Mouse (Mus musculus) B cell, adult 2 months (primary cell): Measurements from ENCODE around the gene Ifitm7.
"Not testable (repeated sequence)": the region's sequence is repeated elsewhere in the genome, so short reads cannot be mapped to it uniquely, and the experiment has no call there.

Experiments used
- DNase-seq, 2 experiments: peaks; one replicate each; pipeline ENCODE4 v3.0.0; 2022

Gene Ifitm7

DNA sequence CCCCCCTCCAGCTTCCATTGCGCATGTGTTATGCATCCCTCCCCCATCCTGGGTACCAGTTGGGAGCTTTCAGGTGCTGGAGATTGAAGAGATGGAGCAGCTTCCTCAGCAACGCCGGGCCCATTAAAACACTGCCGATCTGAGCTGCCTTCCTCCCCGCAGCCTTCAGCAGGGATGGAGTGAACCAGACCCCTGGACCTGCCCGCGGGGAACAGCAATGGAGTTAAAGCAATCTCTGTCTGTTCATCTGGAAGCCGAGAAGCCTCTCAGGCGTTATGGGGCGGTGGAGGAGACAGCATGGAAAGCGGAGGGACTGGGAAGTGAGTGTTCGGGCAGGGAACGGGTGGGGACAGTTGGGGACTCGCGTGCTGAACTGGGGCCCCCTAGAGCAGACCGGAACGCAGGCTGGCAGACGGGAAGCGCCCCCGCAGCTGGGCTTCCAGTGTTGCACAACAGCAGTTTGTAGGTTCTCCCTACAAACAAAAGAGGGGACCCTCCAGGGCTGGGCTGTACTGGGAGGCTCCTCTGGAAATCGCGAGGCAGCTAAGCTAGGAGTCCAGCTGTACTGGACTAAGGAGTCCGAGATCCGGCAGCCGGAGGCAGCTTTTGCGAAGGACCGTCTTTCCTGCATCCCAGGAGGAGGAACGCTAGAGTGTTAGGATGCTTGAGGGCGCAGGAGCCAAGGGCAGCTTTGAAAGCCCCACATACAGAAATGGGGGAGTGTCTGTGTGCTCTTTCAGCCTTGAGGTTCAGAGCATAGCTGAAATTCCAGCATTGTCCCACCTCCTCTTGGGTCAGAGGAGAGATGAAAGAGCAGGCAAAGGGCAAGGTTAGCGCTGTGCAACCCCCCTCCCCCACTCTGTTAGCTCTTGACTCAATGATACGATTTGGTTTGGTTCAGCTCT is at the start of gene Ifitm7, which contains the start of gene 2900011O08Rik:
Ifitm7 (minus strand) TSS at position 315 of the 905 bp plus-strand sequence.
2900011O08Rik (plus strand) TSS at position 31 of the 905 bp plus-strand sequence.
- peak in 1 of 2 experiments; percentile 1 for DNase-seq

DNA sequence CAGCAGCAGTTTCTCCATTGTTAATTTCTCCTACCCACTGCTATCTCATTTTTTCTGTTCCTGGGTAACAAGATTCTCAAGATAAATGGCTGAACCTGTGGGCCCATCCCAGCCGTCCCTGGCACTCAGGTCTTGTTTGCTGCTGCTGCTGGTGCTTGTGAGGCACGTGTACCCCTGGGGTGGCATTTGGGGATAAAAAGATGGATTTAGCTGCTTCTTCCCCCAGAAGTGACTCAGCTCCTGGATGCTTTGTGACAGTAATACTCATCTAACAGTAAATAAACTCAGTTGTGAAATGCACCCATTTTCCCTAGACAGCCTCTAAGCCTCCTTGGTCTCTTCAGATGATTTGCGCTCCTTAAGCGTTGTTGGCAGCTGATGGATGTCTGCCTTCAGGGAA is 46.4 kb upstream of the Ifitm7 start:
- DNase-seq, result no peak

- no peak for DNase-seq
These were observed 44.0 kb upstream of the Ifitm7 start for GRCm38 (mm10) chr16:14030650-14031049.

DNA sequence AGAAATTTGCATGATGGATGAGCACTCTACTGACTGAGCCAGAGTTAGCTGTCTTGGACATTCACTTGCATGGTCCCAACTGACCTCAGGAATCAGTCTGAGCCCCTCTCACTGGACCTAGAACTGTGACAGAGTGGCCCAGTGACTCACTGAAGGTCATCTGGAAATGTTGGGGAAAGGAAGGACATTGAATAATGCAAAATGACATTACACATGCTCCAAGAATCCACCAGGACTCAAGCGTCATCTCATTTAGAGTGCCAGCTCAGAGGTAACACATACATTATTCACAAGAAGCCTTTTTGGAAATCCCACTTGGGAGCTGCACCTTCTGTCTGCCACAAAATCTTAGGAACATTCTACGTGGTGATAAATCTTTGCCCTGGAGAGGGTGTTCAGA is 43.2 kb upstream of the Ifitm7 start:
- no peak for DNase-seq

GRCm38 (mm10) chr16:14029072-14029471 is 42.4 kb upstream of the Ifitm7 start:
- no peak for DNase-seq

DNA sequence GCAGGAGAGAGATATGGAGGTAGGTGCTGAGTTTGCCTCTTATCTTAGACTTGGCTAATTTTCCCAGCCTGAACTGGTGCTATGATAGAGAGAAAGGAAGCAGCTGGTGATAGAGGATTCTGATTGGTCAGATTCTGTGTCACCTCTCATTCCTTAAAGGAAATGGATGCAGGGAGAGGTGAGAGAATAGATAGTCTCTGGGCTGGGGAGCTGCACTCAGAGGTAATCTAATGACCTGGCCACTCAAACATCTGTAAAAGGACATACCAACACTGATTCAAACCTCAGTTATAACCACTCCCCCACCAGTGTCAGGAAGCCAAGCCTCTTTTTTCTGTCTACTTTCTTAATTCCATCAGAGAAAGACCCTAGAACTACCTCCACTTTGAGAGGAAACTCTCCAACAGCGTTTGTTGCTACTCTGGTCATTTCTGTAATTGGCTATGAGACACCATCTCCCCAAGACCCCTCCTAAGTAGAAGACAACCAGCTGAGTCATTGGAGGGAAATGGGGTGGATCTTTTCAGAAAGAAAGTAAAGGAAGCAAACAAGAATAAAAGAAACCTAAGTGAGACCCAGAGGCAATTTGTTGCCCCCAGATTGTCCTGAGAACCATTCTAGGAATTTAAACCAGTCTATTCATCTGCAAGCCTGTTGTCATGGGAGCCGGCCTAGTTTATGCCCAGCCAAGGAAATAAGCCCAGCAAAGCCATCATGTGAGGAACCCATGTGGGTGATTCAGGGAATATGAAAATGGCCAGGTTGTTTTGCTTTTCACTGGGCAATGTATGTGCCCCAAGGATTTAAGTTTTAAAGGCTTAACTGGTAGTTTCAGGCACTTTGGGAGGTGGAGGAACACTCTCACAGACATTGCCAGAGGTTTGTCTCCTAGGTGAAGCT is 38.7 kb upstream of the Ifitm7 start:
- DNase-seq, result no peak

- DNase-seq, result no peak
These were observed 34.6 kb upstream of the Ifitm7 start for GRCm38 (mm10) chr16:14021166-14021822.

- no peak for DNase-seq
These were observed 30.6 kb upstream of the Ifitm7 start for GRCm38 (mm10) chr16:14017306-14017705.

DNA sequence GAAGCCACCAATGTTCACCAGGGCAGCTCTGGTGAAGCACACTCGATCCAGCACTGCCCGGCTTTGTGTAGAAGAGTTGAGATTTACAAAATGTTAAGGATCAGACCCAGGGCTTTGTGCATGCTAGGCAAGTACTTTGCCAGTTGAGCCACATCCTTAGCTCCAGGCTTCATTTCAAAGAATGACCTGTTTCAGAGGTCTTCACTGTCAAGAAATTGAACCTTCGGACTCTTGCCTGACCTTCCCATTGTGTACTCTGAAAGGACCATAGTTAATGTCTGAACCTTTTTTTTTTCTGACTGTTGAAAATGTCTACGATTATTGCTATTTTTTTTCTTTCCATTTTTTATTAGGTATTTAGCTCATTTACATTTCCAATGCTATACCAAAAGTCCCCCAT is 23.3 kb upstream of the Ifitm7 start:
- no peak for DNase-seq

GRCm38 (mm10) chr16:14008708-14009107 is 22.0 kb upstream of the Ifitm7 start:
- DNase-seq, result no peak

DNA sequence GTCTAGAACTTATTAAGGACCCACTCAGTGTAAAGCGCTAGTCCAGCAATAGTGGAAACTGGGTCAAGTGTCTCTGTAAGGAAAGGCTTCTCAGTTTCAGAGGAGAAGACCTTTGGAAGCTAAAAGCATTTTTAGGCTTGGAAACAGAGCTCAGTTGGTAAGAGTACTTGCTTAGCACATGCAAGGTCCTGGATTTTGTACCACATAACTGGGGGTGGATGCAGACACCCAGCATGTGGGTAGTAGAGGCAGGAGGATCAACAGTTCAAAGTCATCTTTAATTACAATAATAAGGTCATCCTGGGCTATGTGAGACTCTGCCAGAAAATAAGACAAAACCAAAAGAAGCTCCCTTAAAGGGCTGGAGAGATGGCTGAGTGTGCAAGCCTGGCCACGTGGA is 21.4 kb upstream of the Ifitm7 start:
- no peak for DNase-seq

GRCm38 (mm10) chr16:14005266-14005665 is 18.6 kb upstream of the Ifitm7 start:
- no peak for DNase-seq

- no peak for DNase-seq
These were observed 18.0 kb upstream of the Ifitm7 start for GRCm38 (mm10) chr16:14004726-14005125.

- no peak for DNase-seq
These were observed 17.5 kb upstream of the Ifitm7 start for GRCm38 (mm10) chr16:14004170-14004569.

DNA sequence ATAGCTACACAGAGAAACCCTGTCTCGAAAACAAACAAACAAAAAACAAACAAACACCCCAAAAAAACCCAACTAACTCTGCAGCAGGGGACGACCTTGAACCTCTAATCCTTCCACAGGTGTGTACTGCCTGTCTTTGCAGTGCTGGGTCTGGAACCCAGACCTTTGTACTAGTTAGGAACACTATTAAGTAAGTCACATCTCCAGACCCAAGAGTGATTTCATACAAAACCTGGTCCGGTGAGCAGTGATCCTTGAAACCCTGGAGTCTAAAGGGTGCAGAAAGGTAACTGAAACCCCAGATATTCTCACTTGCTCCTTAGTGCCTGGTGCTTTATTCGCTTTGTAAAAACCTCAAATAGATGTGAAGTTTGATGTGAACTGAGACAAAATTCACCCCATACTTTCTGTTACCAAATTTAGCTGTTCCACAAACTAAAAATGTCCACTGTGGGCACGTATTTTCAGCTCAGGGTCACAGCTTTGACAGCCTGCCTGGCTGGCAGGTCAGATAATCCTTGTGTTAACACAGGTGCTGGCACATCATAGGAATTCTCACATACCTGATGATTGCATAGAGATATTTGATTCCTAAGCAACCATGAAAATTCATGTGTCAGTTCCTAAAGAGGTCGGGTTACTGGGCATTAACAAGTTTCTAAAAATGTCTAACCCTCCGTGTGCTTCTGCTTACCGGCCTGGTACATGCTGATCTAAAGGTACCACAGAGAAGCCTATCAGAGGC is 16.9 kb upstream of the Ifitm7 start:
- no peak for DNase-seq

DNA sequence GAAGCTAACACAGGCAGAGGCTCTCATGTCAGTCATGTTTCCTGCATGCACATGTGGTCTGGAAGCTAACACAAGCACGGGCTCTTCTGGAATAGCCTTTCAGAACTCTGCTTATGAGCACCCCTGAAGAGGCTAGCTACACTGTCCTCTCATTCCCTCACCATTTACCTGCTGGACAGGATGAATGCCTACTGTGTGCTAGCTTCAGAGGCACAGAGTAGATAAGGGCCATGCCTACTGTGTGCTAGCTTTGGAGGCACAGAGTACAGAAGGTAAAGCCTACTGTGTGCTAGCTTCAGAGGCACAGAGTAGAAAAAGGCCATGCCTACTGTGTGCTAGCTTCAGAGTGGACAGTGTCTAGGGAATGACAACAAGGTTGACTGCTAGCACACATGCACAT is 7.8 kb upstream of the Ifitm7 start:
- no peak for DNase-seq

DNA sequence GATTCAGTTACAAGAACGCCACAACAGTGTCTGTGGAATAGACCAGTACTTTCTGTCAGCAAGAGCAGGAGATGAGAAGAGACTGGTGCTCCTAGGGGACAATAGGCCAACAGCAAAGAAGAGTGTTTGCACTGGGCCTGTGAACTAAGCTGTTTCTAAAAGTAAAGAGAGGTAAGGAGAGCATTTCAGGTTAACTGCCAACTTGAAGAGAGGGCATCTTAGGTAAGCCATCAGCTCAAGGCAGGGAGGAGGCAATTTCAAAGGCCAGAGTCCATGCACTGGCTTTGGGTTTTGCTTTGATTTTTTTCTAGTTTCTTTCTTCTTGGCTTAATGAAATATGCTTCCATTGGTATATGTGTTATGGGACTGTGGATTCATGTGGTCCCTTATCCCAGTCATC is 7.4 kb upstream of the Ifitm7 start:
- DNase-seq, result no peak

- no peak for DNase-seq
These were observed 6.0 kb upstream of the Ifitm7 start for GRCm38 (mm10) chr16:13992518-13993248.

- no peak for DNase-seq
These were observed 503 bp downstream of the Ifitm7 start for GRCm38 (mm10) chr16:13986197-13986573.

- DNase-seq, result no peak
These were observed 3.5 kb downstream of the Ifitm7 start for GRCm38 (mm10) chr16:13983161-13983560.

DNA sequence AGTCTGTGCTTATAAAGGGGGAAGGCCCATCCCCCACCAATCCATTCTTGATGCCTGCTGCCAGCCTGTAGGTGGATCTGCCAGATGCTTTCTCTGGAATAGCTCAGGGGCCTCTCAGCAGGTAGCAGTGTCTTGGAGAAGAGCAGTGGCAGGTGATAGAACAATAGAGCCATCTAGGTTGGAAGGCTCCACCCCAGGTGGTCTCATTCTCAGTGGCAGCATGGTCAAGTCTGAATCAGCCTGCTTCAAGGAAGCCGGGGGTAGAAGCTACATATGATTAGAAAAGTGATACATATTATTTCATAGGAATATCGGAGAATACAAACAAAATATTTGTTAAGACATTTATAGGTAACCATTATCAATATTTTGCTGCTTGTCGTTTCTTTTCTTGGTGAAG is 5.0 kb downstream of the Ifitm7 start:
- not testable (repeated sequence) for DNase-seq

- not testable (repeated sequence) for DNase-seq
These were observed 9.7 kb downstream of the Ifitm7 start for GRCm38 (mm10) chr16:13977026-13977425.
